Mouse (Mus musculus): Measurements from ENCODE around the gene Fbxo9. TPM values are rescaled to one million over a fixed set of nuclear protein-coding genes. Genes with fewer than 3 reads are reported as not detected.

Fbxo9 gene
- polyA plus RNA-seq, 1 experiment from 2014 or later, result 45.2 TPM

DNA sequence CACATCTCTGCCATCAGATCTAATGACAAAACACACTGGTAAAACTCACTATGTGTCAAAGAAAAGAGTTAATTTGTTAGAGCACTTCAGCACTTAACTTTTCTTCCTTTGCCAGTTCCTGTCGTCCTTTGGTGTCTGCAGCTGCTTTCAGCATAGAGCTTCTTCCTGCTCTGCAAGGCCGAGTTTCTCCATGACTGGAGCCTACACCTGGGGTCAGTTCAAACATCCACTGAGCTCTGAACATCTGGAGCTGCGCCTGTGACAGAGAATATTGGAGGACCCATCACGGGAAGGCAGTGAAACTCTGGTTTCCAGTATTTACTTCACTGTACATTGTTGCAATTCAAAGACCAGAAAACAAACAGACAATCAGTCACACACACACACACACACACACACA is 7.4 kb downstream of the Fbxo9 start:
- ATAC-seq (ENCODE audit: low FRiP score, low TSS enrichment), result no peak
- H3K4me1 ChIP-seq (ENCODE audit: insufficient read depth, low read length), result peaks cover 12% of the 10 kb centered on the region
- peaks cover 4% of the 10 kb centered on the region; the same call in 1 of the 2 replicates for H3K9me3 ChIP-seq (ENCODE audit: low read length)
- H3K36me3 ChIP-seq (ENCODE audit: insufficient read depth, low read length), result peaks cover 52% of the 10 kb centered on the region
- H3K27me3 ChIP-seq (ENCODE audit: insufficient read depth, low read length), result no peaks in the 10 kb centered on the region
- no peak overlapping the region for H3K4me2 ChIP-seq (replicated peaks; ENCODE audit: low read depth, low read length)
- no peak overlapping the region for H3K4me3 ChIP-seq (ENCODE audit: low read length)
- no peak overlapping the region for H3K9ac ChIP-seq (replicated peaks; ENCODE audit: low read length)
- WGBS, result 75% methylated on average over 4 of the region's 4 CpGs
- no peak overlapping the region for H3K27ac ChIP-seq (ENCODE audit: low read length)

- no peak overlapping the region for H3K4me2 ChIP-seq (replicated peaks; ENCODE audit: low read depth, low read length)
- ATAC-seq (ENCODE audit: low FRiP score, low TSS enrichment), result no peak
- peaks cover 12% of the 10 kb centered on the region for H3K4me1 ChIP-seq (ENCODE audit: insufficient read depth, low read length)
- peaks cover 54% of the 10 kb centered on the region for H3K36me3 ChIP-seq (ENCODE audit: insufficient read depth, low read length)
- H3K9me3 ChIP-seq (ENCODE audit: low read length), result peaks cover 4% of the 10 kb centered on the region; the same call in 1 of the 2 replicates
- WGBS, result 83% methylated on average over 5 of the region's 5 CpGs
- H3K4me3 ChIP-seq (ENCODE audit: low read length), result no peak overlapping the region
- no peaks in the 10 kb centered on the region for H3K27me3 ChIP-seq (ENCODE audit: insufficient read depth, low read length)
- no peak overlapping the region for H3K9ac ChIP-seq (replicated peaks; ENCODE audit: low read length)
- H3K27ac ChIP-seq (ENCODE audit: low read length), result no peak overlapping the region
Measured at GRCm38 (mm10) chr9:78100956-78101355, 7.9 kb downstream of the Fbxo9 start.

DNA sequence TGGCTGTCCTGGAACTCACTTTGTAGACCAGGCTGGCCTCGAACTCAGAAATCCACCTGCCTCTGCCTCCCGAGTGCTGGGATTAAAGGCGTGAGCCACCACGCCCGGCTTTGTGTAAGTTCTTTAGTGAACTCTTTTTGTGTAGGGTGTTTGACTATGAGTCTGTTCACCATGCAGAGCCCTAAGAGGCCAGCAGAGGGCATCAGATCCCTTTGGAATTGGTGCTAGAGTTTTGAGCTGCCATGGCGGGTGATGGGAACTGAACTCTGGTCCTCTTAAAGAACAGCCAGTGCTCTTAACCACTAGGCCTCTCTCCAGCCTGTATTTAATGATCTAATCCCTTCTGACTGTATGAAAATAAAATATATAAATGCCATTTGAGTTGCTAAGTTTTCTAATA is 12.5 kb downstream of the Fbxo9 start:
- WGBS, result 97% methylated on average over 5 of the region's 6 CpGs
- no peaks in the 10 kb centered on the region for H3K27me3 ChIP-seq (ENCODE audit: insufficient read depth, low read length)
- H3K36me3 ChIP-seq (ENCODE audit: insufficient read depth, low read length), result peaks cover 64% of the 10 kb centered on the region
- no peak overlapping the region for H3K4me2 ChIP-seq (replicated peaks; ENCODE audit: low read depth, low read length)
- H3K4me3 ChIP-seq (ENCODE audit: low read length), result no peak overlapping the region
- no peak for ATAC-seq (ENCODE audit: low FRiP score, low TSS enrichment)
- H3K4me1 ChIP-seq (ENCODE audit: insufficient read depth, low read length), result no peaks in the 10 kb centered on the region
- H3K9me3 ChIP-seq (ENCODE audit: low read length), result peaks cover 4% of the 10 kb centered on the region; the same call in 1 of the 2 replicates
- no peak overlapping the region for H3K27ac ChIP-seq (ENCODE audit: low read length)
- no peak overlapping the region for H3K9ac ChIP-seq (replicated peaks; ENCODE audit: low read length)

- no peak for ATAC-seq (ENCODE audit: low FRiP score, low TSS enrichment)
- H3K36me3 ChIP-seq (ENCODE audit: insufficient read depth, low read length), result peaks cover 58% of the 10 kb centered on the region
Measured at GRCm38 (mm10) chr9:78095686-78096085, 13.2 kb downstream of the Fbxo9 start.

DNA sequence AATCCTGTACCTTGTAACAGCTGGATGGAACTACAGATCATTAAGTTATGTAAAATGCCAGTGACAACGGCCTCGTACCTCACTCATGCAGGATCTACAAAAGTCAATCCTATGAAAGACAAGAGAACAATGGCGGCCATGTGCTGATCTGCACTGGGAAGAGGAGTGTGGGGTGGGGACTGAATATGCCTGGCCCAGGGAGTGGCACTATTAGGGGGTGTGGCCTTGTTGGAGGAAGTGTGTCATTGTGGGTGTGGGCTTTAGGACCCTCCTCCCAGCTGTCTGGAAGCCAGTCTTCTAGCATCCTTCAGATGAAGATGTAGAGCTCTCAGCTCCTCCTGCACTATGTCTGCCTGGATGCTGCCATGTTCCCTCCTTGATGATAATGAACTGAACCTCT is 18.3 kb downstream of the Fbxo9 start:
- no peak overlapping the region for H3K9ac ChIP-seq (replicated peaks; ENCODE audit: low read length)
- no peaks in the 10 kb centered on the region for H3K4me1 ChIP-seq (ENCODE audit: insufficient read depth, low read length)
- H3K27me3 ChIP-seq (ENCODE audit: insufficient read depth, low read length), result no peaks in the 10 kb centered on the region
- 98% methylated on average over 3 of the region's 3 CpGs for WGBS
- no peaks in the 10 kb centered on the region for H3K9me3 ChIP-seq (ENCODE audit: low read length)
- H3K36me3 ChIP-seq (ENCODE audit: insufficient read depth, low read length), result peaks cover 32% of the 10 kb centered on the region
- no peak overlapping the region for H3K4me3 ChIP-seq (ENCODE audit: low read length)
- H3K4me2 ChIP-seq (replicated peaks; ENCODE audit: low read depth, low read length), result no peak overlapping the region
- H3K27ac ChIP-seq (ENCODE audit: low read length), result no peak overlapping the region
- ATAC-seq (ENCODE audit: low FRiP score, low TSS enrichment), result no peak

More at GRCm38 (mm10) chr9:78095686-78096085, 13.2 kb downstream of the Fbxo9 start:
- peaks cover 4% of the 10 kb centered on the region; the same call in 1 of the 2 replicates for H3K9me3 ChIP-seq (ENCODE audit: low read length)
- no peak overlapping the region for H3K4me2 ChIP-seq (replicated peaks; ENCODE audit: low read depth, low read length)
- WGBS, result 92% methylated on average over 12 of the region's 12 CpGs
- no peak overlapping the region for H3K9ac ChIP-seq (replicated peaks; ENCODE audit: low read length)
- no peaks in the 10 kb centered on the region for H3K4me1 ChIP-seq (ENCODE audit: insufficient read depth, low read length)
- no peak overlapping the region for H3K27ac ChIP-seq (ENCODE audit: low read length)
- no peak overlapping the region for H3K4me3 ChIP-seq (ENCODE audit: low read length)
- H3K27me3 ChIP-seq (ENCODE audit: insufficient read depth, low read length), result no peaks in the 10 kb centered on the region

DNA sequence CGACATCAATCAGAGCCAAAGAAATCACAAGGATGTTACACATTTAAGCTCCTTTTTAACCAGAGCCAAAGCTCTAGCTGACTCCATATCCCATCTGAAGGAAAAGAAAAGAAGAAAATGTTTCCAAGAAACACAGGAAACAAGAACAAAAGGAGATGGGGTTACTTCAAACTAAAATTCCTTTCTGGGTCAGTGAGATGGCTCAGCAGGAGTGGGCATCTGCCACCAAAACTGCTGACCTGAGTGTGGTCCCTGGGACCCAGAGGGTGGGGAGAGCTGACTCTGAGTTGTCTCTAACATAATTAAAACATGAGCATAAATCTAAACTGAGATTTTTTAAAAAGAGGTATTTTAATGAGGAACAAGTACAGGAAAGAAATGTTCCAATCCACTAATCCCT is 19.0 kb downstream of the Fbxo9 start:
- ATAC-seq (ENCODE audit: low FRiP score, low TSS enrichment), result no peak
- no peak overlapping the region for H3K4me3 ChIP-seq (ENCODE audit: low read length)
- H3K4me2 ChIP-seq (replicated peaks; ENCODE audit: low read depth, low read length), result no peak overlapping the region
- no peaks in the 10 kb centered on the region for H3K27me3 ChIP-seq (ENCODE audit: insufficient read depth, low read length)
- H3K9me3 ChIP-seq (ENCODE audit: low read length), result no peaks in the 10 kb centered on the region
- no peak overlapping the region for H3K9ac ChIP-seq (replicated peaks; ENCODE audit: low read length)
- peaks cover 31% of the 10 kb centered on the region for H3K36me3 ChIP-seq (ENCODE audit: insufficient read depth, low read length)
- no peaks in the 10 kb centered on the region for H3K4me1 ChIP-seq (ENCODE audit: insufficient read depth, low read length)
- WGBS, result 86% methylated on average over 1 of the region's 1 CpGs
- no peak overlapping the region for H3K27ac ChIP-seq (ENCODE audit: low read length)

GRCm38 (mm10) chr9:78088971-78089370 is 19.9 kb downstream of the Fbxo9 start:
- peaks cover 40% of the 10 kb centered on the region for H3K36me3 ChIP-seq (ENCODE audit: insufficient read depth, low read length)
- no peaks in the 10 kb centered on the region for H3K4me1 ChIP-seq (ENCODE audit: insufficient read depth, low read length)
- no peak overlapping the region for H3K4me3 ChIP-seq (ENCODE audit: low read length)
- no peak for ATAC-seq (ENCODE audit: low FRiP score, low TSS enrichment)
- H3K27me3 ChIP-seq (ENCODE audit: insufficient read depth, low read length), result no peaks in the 10 kb centered on the region
- no peak overlapping the region for H3K9ac ChIP-seq (replicated peaks; ENCODE audit: low read length)
- 77% methylated on average over 7 of the region's 7 CpGs for WGBS
- no peak overlapping the region for H3K27ac ChIP-seq (ENCODE audit: low read length)
- no peaks in the 10 kb centered on the region for H3K9me3 ChIP-seq (ENCODE audit: low read length)
- H3K4me2 ChIP-seq (replicated peaks; ENCODE audit: low read depth, low read length), result no peak overlapping the region

DNA sequence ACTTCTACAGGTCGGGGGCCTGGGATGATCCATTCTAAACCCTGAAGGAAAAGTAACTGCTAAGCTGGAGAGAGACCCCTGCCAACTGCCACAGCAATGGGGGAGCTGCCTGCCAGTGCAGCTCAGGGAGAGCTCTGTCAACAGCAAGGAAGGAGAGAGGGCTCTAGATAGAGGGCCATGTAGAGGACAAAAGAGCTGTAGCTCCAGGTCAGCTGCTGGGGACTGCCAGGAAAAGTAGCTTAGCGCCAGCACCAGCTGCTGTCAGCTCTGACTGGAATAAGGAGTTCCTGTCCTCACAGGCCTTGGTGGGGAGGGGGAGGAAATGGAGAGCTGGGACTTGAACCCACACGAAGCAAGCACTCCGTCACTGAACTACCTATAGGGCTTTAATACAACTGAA is 20.3 kb downstream of the Fbxo9 start:
- Histone ChIP-seq H3K9ac (replicated peaks; ENCODE audit: low read length) (no peak overlapping the region), H3K4me2 (replicated peaks; ENCODE audit: low read depth, low read length) (no peak overlapping the region), H3K4me3 (ENCODE audit: low read length) (no peak overlapping the region), H3K9me3 (ENCODE audit: low read length) (no peaks in the 10 kb centered on the region), H3K27ac (ENCODE audit: low read length) (no peak overlapping the region), H3K27me3 (ENCODE audit: insufficient read depth, low read length) (no peaks in the 10 kb centered on the region), H3K36me3 (ENCODE audit: insufficient read depth, low read length) (peaks cover 45% of the 10 kb centered on the region), H3K4me1 (ENCODE audit: insufficient read depth, low read length) (no peaks in the 10 kb centered on the region)
- no peak for ATAC-seq (ENCODE audit: low FRiP score, low TSS enrichment)
- WGBS, result 75% methylated on average over 4 of the region's 4 CpGs

GRCm38 (mm10) chr9:78087751-78088150 is 21.1 kb downstream of the Fbxo9 start:
- H3K36me3 ChIP-seq (ENCODE audit: insufficient read depth, low read length), result peaks cover 43% of the 10 kb centered on the region
- no peak for ATAC-seq (ENCODE audit: low FRiP score, low TSS enrichment)
- H3K9ac ChIP-seq (replicated peaks; ENCODE audit: low read length), result no peak overlapping the region
- 80% methylated on average over 9 of the region's 9 CpGs for WGBS
- H3K27me3 ChIP-seq (ENCODE audit: insufficient read depth, low read length), result no peaks in the 10 kb centered on the region
- no peaks in the 10 kb centered on the region for H3K4me1 ChIP-seq (ENCODE audit: insufficient read depth, low read length)
- no peak overlapping the region for H3K4me3 ChIP-seq (ENCODE audit: low read length)
- no peak overlapping the region for H3K27ac ChIP-seq (ENCODE audit: low read length)
- no peaks in the 10 kb centered on the region for H3K9me3 ChIP-seq (ENCODE audit: low read length)
- H3K4me2 ChIP-seq (replicated peaks; ENCODE audit: low read depth, low read length), result no peak overlapping the region

GRCm38 (mm10) chr9:78085722-78086287 is 23.1 kb downstream of the Fbxo9 start:
- Histone ChIP-seq H3K27ac (ENCODE audit: low read length) (no peak overlapping the region), H3K9ac (replicated peaks; ENCODE audit: low read length) (no peak overlapping the region), H3K36me3 (ENCODE audit: insufficient read depth, low read length) (peaks cover 48% of the 10 kb centered on the region), H3K4me3 (ENCODE audit: low read length) (no peak overlapping the region), H3K9me3 (ENCODE audit: low read length) (no peaks in the 10 kb centered on the region), H3K4me1 (ENCODE audit: insufficient read depth, low read length) (no peaks in the 10 kb centered on the region), H3K4me2 (replicated peaks; ENCODE audit: low read depth, low read length) (no peak overlapping the region), H3K27me3 (ENCODE audit: insufficient read depth, low read length) (no peaks in the 10 kb centered on the region)
- 74% methylated on average over 14 of the region's 14 CpGs for WGBS
- ATAC-seq (ENCODE audit: low FRiP score, low TSS enrichment), result no peak

Data from kidney, embryonic 16.5 days (tissue).